Mouse (Mus musculus) neural tube, embryonic 10.5 days (tissue): ENCODE data around the gene Grk6.
A peak's percentile ranks its signal among the peaks of the same experiment; 100 is the strongest.

Experiments
- DNase-seq: peaks from one replicate; pipeline ENCODE4 v3.0.0-alpha.2; 2017; ENCODE audit warnings: low spot score; ENCODE audit errors: extremely low spot score

Gene Grk6

DNA sequence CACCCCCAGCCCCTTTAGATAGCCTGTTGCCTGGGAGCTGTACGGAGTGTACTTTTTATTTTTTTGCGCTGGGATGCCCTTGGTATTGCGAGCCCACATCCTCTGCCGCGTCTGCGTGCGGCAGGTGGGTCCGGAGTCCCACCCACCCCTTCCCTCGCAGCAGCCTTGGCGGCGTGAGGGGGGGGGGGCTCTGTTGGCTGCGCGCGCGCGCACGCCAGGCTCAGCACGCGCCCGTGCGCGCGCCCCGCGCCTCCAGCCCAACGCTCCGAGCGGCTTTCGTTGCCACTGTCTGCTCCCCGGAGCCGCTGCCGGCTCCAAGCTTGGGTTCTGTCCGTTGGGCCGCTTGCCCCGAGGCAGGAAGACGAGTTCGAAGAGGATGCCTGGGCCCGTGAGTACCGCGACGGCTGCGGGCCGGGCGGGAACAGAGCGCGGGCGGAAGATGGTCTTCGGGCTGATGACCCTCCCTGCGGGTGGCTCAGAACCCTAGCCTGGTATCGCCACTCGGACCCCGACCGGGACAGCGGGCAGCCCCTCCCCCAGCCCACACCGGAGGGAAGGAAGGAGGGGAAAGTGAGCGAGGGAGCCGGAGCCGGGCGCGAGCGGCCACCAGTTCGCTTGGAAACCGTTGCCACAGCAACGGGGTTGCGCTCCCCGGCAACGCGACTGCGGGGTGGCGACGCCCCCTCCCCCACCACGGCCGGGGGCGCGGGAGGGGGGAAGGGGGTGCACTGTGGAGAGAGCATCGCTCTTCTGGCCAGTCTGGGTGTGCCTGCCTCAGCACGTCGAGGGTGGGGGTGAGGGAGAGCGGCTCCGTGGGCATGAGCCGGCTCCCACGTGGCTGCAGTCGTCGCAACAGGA, 19.4 kb downstream of the Grk6 start, which contains the start of gene Prr7:
Gene Prr7 (plus strand): TSS at position 241 of the 858 bp plus-strand sequence.
- peak; percentile 85 for DNase-seq

DNA sequence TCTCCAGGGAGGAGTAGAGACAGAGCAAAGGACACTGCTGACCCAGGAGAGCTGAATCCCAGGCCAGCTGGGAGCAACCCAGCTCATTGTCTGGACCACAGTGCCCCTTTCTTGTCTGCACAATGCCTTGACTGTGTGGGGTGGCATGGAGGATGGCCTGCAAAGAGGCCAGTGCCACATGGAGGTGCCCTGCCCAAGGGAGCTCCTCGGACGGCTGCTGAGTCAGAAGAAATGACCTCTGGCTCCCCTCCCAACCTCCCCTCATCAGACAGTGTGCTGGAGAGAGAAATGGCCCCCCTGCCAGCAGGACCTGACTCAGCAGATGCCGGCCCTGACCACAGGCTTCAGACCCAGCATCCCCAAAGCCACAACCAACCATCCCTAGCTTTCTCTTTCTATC, 20.3 kb downstream of the Grk6 start:
- DNase-seq: no peak

DNA sequence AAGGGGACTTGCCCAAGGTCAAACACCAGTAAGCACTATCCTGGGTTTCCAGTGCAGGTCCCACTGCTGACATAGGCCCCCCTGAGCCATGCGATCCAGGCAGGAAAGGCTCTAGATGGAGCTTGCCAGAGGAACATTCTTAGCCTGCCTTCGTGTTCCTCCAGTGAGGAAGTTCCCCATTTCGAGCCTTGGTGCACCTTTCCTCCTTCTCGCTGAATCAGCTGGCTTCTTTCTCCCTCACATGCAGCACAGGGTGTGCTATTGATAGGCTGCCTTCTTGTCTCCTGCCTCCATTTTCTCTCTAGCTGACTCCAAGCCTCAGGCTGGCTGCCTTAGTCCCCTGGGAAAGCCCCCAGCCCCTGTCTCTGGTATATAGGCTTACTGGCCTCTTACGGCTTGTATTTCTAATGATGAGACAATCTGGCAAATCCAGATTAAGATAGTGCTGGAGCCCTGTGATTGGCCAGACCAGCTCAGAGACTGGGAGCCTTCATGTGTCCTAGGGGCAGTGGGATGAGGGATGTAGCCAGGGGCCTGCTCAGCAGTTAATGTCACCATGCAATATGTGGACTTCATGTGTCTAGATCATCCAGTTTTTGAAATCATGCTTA, 21.1 kb downstream of the Grk6 start:
- no peak for DNase-seq

DNA sequence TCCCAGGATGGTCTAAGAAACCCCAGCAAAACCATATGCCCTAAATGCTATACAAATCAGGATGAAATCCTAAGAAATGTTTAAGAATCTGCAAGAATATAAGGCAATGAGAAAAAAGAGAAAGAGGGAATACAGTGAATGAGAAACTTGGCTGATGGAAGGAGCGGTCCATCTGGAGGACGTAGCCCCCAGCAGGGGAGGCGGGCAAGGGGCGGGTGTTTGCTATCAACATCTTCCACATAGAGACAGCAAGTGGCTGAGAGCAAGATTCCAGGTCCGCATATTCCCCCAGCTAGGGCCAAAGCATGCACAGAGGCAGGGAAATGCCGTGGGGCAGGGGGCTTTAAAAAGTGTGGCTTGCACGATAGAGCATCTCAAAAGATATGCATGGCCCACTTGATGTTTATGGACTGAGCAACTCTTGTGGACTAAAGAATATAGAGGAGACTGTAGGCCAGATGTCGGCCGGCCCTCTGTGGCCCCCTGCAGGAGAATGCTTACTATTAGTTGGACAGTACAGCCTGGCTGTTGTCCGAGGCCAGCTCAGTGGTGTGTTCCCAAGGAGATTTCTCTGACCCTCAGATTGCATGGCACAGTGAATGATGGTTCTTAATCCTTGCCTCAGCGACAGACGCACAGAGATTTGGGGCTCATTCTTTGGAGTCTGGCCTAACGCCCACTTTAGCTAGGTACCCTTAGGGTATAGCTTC, 24.1 kb downstream of the Grk6 start:
- peak; percentile 55 for DNase-seq

DNA sequence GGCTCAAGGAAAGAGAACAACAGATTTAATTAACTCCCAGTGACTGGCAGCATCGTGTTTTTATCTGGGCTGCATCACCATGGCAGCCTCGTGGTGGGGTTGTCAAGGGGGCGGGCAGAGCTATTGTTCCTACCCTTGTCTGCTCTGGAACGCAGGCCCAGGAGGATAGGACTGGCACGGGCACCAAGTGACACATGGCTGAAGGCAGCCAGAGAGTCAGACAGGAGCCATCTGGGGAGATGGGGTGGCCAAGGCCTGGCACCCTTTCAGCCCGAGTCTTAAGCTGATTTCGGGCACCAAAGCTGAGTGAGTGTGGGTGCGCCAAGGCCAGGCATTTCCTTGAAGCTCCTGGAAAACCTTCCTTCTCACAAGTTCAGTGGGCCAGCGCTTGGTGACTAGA, 25.5 kb downstream of the Grk6 start:
- DNase-seq: no peak

DNA sequence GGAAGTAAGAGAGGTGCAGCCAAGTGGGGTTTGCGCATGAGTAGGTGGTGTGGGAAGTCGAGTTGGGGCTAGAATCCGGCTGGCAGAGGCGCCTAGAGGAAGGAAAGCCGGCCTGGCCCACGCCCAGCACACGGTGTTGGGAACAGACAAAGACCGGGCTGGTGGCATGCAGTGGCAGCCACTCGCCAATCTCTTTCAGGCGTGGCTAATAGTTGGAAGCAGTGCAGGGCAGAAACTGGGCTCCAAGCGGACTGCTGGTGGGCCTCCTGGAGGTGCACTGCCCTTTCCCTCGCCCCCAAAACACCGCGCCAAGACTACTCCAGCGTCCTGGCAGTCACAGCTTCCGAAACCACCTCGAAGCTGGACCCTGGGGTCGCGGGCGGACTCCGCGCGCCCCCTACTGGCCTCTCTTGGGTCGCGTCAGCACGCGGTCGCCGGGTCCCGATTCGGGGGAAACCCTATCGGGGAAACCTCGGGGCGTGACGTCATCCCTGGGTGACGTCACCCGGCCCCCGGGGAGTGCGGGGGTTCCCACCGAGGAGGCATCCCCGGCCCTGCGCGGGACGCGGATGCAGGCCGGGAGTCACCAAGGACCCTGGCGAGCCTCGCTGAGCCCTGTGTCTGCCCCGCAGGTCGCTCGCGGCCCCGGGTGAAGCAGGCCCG, 26.4 kb downstream of the Grk6 start:
- peak; percentile 95 for DNase-seq

DNA sequence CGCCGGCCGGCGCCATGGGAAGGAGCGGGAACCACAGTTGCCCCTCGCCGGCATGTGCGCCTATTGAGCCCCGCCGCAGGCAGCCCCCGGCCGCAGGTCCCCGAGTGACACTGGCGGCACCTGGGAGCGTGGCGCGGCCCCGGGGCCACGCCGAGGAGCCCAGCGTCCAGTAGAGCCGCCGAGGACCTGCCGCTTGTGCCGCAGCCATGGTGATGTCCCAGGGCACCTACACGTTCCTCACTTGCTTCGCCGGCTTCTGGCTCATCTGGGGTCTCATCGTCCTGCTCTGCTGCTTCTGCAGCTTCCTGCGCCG, 26.9 kb downstream of the Grk6 start:
- no peak for DNase-seq

DNA sequence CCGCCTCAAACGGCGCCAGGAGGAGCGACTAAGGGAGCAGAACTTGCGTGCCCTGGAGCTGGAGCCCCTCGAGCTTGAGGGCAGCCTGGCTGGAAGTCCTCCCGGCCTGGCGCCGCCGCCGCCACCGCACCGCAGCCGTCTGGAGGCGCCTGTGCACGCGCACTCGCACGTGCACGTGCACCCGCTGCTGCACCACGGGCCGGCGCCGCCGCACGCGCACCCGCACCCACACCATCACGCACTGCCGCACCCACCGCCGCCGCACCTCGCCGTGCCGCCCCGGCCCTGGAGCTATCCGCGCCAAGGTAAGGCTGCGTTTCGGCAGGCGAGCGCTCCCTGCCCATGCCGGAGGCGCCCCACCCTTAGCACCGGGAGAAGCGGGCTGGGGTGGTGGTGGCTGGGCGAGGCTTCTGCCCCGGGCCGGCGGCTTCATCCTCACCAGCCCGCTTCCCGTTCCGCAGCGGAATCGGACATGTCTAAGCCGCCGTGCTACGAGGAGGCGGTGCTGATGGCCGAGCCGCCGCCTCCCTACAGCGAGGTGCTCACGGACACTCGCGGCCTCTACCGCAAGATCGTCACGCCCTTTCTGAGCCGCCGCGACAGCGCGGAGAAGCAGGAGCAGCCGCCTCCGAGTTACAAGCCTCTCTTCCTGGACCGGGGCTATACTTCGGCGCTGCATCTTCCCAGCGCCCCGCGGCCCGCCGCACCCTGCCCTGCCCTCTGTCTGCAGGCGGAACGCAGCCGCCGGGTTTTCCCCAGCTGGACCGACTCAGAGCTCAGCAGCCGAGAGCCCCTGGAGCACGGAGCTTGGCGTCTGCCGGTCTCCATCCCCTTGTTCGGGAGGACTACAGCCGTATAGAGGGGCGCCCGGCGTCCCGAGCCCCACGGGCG, 27.5 kb downstream of the Grk6 start:
- peak; percentile 82 for DNase-seq

DNA sequence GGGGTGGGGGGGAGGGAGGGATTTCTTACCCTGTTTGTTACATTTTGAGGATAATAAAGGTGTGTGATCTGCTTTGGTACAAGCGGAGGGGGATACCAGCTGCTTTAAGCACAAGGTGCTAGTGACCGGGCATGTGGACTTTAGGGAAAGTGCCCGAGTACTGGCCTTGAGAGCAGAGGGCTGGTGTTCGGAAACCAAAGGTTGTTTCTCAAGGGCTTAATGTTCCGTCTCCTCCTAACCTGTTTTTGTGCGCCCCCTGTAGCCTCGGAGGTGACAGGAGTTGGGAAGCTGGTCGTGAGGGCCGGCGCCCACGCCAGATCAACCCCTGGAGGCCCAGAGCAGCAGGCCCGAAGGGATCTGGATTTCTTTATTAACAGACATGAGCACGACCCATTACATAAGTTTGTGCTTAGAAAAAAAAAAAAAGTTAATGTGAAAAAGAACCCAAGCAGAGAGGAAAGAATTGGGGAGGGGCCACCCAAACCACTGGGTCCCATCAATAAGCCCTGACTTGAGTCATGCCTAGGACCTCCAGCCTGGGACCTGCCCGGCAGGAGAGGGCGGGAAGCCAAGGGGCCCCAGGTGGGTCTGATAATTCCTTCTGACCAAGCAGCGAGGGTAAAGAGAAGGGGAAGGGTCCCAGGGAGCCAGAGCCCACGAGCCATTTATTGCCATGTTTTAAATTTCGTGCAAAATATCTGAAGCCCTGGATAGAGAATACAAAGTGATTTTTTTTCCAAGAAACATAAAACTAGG, 28.4 kb downstream of the Grk6 start:
- DNase-seq: peak; percentile 54

DNA sequence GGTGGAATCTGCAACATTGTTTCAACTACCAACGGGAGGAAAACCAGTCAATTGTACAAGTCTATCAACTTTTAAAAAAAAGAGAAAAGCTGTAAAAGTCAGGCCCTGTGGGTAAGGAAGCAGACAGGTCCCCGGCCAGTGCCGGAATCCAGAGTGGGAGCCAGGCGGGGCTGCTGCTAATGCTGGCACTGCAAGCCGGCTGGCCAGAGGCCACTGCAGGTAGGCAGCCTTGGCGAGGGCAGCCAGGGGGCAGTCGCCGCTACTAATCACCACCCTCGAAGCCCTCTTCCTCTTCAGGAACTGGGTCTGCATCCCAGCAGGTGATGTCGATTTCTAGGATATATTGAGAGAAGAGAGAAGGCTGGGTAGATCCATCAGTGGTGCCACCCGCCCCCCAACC, 29.1 kb downstream of the Grk6 start:
- DNase-seq: no peak

DNA sequence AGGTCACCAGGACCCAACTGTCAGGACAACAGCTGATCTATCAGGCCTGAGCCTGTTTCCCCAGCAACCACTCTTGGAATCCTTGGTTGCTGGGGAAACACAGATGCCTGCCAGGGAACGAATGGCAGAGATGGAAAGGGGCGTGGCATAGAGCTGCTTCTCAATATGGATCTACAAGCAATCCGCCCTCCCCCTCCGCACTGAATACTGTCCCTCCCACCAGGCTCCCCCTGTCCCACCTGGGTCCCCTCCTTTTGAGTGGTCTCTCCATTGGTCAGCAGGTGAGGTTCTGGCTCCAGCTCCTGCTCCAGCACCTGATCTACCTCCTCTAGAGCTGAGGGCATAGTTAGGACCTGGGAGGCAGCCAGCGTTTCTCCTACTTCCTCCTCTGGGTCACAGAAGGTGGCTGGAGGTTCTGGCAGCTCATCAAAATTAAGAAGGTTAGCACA, 29.8 kb downstream of the Grk6 start:
- DNase-seq: peak; percentile 49

DNA sequence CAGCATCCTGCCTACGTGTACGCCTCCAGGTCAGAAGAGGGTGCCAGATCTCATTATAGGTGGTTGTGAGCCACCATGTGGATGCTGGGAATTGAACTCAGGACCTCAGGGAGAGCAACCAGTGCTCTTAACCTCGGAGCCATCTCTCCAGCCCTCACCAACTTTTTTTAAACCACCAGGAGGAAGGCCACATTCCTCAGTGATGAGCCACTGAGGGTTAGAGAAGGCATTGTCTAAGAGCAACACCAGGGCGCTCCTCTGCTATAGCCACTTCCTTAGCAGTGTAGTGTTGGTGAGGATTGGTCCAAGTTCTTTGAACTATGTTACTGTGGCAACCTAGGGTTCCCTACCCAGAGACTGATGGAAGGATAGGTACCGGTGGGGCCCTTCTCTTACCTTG, 30.9 kb downstream of the Grk6 start:
- no peak for DNase-seq

DNA sequence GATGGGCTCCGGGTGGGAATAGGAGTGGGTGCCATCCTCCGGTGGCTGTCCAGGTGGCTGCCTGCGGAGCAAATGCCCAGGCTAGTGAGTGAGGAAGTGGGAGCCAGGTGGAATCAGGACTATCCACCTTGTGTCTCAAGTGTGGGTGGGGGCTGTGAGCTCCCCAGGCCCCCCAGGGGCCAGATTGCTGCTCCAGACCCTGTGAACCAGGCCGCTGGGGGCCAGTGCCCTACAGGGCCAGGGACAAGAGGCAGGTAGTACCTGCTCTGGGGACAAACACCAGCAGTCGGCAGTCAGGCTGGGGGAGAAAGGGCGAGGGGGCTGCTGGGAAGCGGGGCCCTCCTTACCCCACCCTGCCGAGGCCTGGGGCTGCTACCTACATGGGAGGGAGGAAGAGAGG, 31.4 kb downstream of the Grk6 start:
- no peak for DNase-seq

DNA sequence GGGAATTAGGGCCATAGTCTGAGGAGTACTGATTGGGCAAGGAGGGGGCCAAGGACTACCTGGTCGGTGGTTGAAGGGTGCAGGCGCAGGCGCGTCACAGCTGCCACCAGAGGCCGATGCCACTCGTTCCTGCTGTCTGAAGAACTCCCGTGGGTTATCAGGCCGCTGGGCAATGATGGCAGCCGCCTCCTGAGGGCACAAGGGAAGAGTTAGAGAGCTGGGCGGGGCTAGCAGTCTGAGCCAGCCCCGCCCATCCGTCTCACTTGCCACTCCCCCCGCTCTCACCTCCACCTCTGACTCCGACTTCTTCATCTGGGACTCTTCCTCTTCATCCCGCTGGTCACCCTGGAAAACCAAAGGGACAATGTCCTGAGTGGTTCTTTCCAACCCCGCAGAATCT, 32.6 kb downstream of the Grk6 start:
- no peak for DNase-seq

DNA sequence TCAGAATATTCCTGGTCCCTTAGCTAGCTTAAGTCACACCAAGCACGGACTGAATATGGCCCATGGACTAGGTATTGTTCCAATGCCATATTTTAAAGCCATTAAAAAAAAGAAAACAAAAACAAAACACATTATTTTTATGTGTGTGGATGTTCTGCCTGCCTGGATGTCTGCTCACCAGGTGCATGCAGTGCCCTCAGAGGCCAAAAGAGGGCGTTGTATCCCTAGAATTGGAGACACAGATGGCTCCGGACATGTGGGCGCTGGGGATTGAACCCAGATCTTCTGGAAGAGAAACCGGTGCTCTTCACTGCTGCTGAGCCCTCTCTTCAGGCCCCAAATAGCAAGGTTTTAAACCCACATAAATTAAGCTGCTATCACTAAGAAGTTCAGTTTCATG, 33.2 kb downstream of the Grk6 start:
- peak; percentile 44 for DNase-seq

DNA sequence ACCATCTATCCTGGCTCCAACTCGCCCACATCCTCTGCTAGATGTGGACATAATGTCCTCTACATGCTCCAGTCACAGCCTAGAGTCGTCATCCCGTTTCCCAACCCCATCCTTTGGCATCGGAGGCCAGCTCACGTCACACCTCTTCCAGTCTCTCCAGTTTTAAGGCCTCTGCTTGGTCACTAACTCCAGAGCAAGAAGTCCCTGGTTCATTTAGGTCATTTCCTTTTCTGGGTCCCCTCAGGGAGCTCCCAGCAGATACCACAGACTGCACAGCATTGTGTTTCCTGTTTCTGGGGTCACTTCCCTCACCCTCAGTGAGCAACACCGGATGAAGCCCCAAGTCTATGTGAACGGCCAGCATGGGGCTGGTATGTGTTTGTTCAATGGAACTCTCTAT, 34.1 kb downstream of the Grk6 start:
- DNase-seq: no peak

DNA sequence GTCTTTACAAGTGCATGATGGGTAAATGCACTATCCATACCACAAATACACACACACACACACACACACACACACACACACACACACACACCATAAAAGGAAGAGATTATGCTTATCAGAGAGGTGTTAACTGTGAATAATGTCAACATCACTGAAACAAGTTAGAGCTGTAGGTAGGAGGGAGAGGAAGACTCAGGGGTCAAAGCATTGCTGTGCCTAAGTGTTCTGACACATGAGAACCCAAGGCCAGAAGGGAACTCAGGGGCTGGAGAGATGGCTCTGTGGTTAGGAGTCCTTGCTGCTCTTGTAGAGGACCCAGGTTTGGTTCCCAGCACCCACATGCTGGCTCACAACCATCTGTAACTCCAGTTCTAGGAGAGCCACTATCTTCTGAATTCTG, 35.1 kb downstream of the Grk6 start:
- no peak for DNase-seq

DNA sequence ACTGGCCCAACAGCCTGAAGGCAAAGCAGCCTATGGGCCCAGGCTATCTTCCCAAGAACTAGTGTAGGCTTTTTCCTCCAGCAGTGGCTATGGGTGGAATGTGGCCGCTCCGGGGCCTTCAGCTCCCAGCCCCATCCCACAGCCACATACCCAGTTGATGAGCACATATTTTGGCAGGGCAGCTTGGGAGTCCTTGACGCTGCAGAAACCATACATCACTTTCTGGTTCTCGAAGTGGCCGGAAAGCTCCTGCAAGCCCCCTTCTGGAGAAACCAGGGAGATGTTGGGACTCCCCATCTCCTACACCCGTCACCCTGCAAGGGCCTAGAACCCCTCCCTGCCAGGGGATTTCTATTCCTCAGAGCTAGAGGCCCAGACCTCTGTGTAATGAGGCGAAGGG, 37.7 kb downstream of the Grk6 start:
- no peak for DNase-seq

DNA sequence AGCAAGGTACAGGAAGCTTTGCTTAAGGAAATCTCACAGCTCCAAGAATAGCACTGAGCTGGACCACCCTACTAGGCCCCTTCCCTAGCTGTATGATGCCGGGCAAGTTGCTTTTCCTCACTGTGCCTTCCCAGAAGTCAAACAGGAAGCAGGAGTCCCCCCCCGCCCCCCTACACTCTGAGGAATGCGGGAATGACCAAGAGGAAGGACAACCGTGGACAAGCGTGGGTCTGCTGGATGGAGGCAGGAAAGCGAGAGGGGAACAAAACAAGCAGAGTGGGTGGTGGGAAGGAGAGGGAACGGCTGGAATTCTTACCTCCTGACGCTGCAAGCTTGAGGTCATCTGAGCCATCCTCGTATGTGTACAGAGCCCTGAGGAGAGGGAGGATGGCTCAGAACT, 38.2 kb downstream of the Grk6 start:
- no peak for DNase-seq

DNA sequence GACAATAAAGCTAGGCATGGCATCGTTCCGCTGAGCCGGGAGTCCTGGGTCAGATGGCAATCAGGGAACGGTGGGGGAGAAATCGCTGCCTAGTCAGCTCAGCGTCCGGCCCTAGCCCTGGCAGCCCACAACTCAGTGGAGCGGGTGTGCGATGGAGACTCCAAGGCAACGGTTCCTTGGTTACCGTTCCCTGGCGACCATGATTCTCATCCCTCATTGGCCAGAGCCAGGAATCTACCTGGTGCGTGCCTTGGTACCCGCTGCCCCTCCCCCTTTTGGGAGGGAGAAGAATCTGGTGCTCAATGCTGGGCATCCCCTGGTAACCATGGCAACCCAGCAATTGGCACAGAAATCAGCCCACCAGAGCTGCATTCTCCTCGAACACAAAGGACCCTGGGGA, 38.7 kb downstream of the Grk6 start:
- DNase-seq: peak; percentile 71
